Mouse (Mus musculus) forebrain, embryonic 11.5 days (tissue): ENCODE data around the gene Tspan33. TPM values are rescaled to one million over a fixed set of nuclear protein-coding genes. Genes with fewer than 3 reads are reported as not detected.

Experiments used
- polyA plus RNA-seq: library from polyadenylated mRNA; unstranded; fragments of >200 nt; fragmentation: Nextera tagmentation; extraction: Ambion mirVana; gene quantifications from 2 replicates; pipeline ENCODE4 v1.2.1, GENCODE M21; 2014

The Tspan33 gene
- polyA plus RNA-seq, 1 experiment from 2014 or later, result 7.4 TPM

Other genes starting within 250 kb of the Tspan33 start
- gene Atp6v1f, start 226.5 kb upstream of the Tspan33 start, polyA plus RNA-seq, result 164 and 190 TPM in 2 replicates
- 0.29 TPM in 1 of 2 replicates, not detected in the other for gene Atp6v1fnb, start 222.8 kb upstream of the Tspan33 start, polyA plus RNA-seq
- gene Kcp, start 186.3 kb upstream of the Tspan33 start, polyA plus RNA-seq, result 9.6 and 14.4 TPM in 2 replicates
- 2.1 and 2.6 TPM in 2 replicates for gene Irf5, start 167.6 kb upstream of the Tspan33 start, polyA plus RNA-seq
- gene Tnpo3, start 84.3 kb upstream of the Tspan33 start, polyA plus RNA-seq, result 119 and 131 TPM in 2 replicates
- gene Smo, start 41.3 kb downstream of the Tspan33 start, polyA plus RNA-seq, result 72.8 and 78.2 TPM in 2 replicates
- 16.7 and 19.1 TPM in 2 replicates for gene Ahcyl2, start 73.8 kb downstream of the Tspan33 start, polyA plus RNA-seq
- gene Strip2, start 222.8 kb downstream of the Tspan33 start, polyA plus RNA-seq, result 0.48 and 0.77 TPM in 2 replicates